Mouse (Mus musculus): ENCODE measurements at regions not wholly inside any gene's neighbourhood (a gene's known extent, or its start where the extent isn't known, plus 50 kb on each side); places are given as distances from the start of the nearest gene placed in this dataset.

- peak; percentile 9; the same call in 1 of the 2 replicates for TF ChIP-seq CTCF (IDR thresholded peaks at IDR 0.05; ENCODE audit: low read depth)
- no peak for TF ChIP-seq EP300 (IDR thresholded peaks at IDR 0.05; ENCODE audit: low read depth)
Measured at GRCm38 (mm10) chr6:94774871-94775270, 74.9 kb upstream of the Lrig1 start.
